Mouse (Mus musculus): ENCODE results near the gene Cd200r3.
A peak's percentile ranks its signal among the peaks of the same experiment; 100 is the strongest.

The Cd200r3 gene

DNA sequence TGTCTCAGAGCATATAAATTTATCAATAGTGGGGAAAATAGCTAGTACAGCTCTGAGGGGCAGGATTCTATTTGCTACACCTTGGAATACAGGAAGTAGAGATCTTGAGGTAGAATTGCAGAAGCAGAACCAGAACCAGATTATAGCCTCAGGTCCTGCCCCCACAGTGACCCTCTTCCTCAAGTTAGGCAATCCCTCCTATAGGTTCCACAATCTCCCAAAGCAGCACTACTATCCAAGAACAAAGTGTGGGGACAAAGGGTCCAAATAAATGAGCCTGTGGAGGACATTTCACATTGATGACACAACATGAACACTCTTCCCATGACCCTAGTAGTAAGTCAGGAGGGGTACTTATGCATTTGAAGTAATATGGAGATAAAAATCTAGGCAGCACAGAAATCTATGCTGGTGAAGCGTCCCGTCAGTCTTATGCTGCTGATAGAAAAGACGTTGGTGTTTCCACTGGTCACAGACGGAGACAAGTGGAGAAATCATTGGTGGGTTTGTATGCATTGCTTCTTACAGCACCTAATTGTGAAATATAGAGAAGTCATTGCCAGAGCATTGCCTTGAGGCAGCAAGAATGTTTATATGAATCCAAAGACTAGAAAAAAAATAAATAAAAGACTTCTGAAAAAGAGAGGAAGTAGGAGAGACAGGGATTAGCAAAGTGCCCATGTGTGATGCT, 45.3 kb downstream of the Cd200r3 start:
- no peak for DNase-seq (ENCODE audit: low spot score)

DNA sequence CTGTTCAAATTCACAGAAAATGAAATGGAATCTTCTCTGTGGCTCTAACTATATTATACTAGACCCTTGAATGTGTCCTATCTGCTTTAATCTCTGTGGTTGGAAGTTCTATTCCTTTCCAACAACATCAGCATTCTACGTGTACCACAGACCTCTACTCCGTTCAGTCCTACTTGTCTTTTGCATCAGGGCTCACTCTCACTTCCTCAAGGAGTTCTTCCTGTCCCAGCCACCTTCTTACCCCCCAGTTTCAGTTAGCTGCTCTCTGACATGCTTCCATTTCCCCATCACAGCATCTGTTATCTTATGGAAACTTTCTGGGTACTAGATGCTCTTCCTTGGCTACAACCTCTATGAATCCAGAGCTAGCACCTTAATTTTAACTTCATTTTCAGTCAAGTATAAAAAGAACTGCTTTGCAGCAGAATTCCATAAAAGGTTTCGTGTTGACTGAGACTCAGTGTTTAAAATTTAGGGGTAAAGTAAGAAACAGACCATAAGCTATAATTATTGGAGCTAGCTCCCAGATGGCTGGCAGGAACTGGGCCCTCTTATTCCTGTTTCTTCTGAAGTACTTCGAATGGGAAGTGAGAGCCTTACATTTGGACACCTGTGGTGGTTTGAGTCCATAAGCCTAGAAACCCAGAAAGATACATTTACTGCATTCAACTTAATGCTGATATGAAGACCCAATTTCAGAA, 50.0 kb downstream of the Cd200r3 start:
- DNase-seq (ENCODE audit: low spot score): no peak

DNA sequence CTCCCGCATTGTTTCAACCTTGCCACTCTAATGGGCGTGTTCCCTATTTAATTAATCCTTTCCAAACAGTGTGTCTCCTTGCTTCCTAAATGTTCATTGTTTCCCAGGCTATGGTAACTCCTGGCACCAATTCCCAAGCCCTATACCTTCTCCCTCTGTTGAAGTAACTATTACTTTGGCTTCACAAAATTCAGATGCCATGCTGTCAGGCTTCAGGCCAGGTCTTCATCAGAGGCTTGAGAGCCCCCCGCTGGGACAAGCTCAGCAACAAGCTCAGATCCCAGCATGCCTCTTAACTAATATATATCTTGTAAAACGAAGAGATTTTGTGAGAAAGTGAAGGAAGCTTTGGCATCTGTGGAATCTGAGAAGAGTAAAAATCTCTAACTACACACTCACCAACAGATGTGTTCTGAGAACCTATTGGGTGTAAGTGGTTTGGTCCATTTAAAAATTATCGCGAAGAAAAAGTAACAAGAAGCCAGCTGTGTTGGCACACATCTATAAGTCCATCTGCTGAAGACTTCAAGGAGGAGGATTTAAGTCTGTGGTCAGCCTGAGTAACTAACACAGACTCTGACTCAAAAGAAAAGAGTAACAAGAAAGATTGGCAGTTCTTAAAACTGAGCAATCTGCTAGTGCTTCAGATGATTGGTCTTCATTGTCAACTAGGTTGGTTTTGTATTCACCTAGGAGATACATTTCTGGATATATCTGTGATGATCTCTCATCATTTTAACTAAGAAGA, 50.9 kb downstream of the Cd200r3 start:
- DNase-seq (ENCODE audit: low spot score): no peak

DNA sequence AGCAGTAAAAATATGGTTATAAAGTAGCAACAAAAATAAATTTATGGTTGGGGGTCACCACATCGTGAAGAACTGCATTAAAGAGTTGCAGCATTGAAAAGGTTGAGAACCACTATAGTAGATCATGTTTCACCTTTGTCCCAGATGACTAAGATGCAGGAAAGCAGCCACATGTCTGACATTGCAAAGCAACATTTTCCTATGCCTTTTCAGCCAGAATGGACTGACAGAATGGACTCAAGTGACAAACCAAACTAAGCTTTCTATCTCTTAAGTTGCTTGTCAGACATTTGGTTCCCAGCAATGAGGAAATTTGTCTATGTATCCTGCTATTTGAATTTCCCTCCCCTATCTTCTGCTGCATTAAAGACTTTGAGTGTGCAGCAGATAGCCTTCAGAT, 51.6 kb downstream of the Cd200r3 start:
- DNase-seq (ENCODE audit: low spot score): no peak

DNA sequence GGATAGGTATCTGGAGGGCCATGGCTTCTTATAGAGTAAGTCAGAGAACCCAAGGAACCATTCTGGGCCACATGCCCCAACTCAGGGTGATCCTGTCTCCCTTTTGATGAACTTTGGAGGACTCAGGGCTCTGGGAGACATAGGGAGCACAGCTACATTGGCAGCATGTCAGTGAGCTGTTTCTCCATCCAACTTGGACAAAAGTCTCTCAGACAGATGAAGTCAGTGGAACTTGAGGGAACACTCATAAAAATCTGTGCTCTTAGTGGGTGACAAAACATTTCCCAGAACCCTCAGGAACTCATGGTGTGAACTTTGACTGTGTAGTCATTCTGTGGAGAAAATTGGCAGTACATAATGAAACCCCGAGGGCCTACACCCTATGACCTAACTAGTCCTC, 53.2 kb downstream of the Cd200r3 start:
- no peak for DNase-seq (ENCODE audit: low spot score)

DNA sequence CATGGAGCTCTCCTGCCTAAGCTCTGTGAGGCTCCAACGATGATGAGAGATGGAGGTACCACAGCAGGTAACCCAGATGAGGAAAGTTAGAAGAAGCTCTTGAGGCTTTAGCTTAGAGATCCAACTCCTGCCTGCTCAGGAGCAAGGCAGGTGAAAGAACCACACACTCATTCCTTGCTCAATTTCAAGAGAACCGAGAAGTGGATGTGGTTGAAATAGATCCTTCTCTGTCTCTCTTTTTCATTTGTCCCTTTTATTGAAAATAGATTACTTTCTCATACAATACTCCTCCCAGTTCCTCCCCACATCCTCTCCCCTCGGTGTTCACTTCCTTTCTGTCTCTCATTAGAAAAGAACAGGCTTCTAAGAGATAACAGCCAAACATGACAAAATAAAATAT, 56.1 kb downstream of the Cd200r3 start:
- DNase-seq (ENCODE audit: low spot score): no peak

DNA sequence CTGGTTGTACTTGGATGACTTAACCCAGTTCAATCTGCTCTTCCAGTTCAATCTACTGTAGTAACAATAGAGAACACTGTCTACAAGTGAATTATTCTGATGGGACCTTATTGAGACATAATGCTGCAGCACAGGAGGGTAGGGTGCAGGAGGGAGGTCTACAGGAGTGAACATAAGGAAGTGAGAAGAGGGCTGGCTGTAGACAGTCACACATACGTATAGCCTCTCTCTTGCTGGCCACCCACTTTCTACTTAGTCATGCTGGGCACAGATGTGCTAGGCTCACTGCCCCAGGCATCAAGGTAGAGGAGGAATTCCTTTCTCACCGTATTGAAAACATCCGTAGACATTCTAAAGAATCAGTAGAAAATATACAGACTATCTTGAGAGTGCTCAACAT, 61.0 kb downstream of the Cd200r3 start:
- DNase-seq (ENCODE audit: low spot score): no peak

DNA sequence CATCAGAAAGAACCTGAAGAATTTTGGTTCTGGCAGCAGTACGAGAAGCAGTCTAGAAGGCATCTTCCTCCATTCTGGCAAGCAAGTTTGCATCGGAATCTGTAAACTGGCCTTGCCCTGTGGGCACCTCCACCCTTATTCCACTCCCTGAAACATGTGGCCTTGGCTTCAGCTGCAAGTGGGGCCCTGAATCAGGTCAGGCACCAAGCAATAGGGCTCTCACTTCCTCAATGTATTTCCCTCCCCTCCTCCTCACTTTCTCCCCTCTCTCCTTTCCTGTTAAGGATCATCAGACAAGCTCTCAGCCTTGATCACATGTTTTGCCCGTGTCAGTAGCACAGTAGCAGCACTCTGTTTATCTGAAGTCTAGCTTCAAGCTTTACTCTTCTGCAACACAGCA, 61.8 kb downstream of the Cd200r3 start:
- no peak for DNase-seq (ENCODE audit: low spot score)

DNA sequence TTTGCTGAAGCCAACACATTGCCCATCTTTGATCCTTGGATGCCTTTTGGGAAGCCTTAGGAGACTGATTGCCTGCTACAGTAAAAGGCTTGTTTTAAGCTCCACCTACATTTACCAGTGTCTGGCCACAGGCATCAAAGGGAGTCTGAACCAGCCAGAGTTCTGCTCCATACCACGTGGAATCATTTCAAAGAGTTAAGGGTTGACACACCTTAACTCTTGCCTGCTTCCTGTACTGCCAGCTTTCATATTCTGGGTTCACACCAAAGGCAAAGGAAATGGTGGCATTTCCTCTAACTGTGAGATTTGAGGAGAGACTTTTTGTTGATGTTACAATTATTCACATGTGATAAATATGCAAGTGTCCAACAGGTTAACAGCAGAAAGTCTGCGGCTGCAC, 63.5 kb downstream of the Cd200r3 start:
- DNase-seq (ENCODE audit: low spot score): no peak

DNA sequence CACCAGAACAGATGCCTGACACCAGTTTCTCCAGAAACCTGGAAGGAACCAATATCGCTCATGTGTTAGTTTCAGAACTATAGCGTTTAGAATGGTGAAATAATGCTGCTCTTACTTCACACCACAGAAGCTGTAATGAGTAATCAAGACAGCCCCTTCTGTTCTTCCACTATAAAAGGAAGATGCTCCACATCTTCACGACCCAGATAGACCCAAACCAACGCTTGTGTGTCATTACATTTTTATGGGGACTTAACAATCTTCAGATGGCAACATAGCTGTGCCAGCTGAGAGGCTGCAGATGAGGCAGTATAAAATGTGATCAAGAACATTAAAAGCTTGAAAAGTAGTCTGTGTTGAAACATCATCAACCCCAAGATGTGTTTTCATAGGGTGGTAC, 64.3 kb downstream of the Cd200r3 start:
- no peak for DNase-seq (ENCODE audit: low spot score)

DNA sequence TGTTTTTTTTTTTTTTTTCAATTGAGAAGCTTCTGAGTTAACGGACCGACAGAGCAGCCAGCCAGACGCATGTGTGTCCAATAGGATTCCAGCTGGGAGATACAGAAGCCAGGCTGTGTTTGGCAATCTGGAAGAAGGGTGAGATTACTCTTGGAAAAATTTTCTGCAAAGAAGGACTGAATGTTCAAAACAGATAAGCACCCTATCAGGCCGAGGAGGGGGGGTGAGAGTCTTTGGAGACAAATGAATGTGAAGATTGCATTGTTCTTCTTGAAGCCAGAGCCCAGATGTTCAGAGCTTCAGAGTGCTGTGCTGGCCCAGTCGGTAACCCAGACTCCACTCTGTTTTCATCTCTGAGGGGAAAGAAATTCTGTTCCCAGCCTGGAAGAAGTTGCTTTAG, 66.2 kb downstream of the Cd200r3 start:
- no peak for DNase-seq (ENCODE audit: low spot score)

DNA sequence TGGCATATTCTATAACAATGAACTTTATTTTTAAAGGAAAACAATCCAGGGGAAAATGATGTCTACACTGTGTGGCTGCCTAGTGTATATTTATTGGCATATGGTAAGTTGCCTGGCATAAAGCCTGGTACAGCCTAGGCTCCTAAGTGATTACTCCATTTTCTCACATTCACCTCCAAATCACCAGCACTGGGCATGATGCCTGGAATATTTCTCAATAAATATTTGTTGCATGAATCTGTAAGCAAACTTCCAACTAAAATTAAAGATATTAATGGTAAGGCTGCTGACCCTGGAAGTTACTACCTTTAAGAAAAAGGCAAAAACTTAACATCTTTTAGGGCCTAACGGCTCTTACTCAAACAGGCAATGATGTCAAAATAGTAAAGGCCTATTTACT, 72.1 kb downstream of the Cd200r3 start:
- peak; percentile 11 for DNase-seq (ENCODE audit: low spot score)

DNA sequence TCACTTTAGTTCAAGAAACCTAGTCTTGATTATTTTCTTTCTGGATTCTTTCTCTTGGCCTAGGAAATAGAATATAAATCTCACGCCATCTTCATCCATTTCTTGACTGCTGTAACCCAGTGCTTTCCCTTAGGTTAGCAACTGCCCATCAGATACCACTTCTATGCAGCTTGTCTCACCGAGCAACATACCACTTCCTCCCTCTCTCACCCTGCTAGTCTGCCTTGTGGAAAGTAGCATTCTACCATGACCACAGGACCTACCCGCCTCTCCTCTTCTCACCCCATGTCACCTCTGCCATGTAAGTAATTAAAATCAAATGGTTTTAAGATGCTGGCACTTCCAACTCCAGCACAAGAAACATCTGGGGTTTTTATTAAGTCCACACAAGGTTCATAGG, 73.0 kb downstream of the Cd200r3 start:
- DNase-seq (ENCODE audit: low spot score): no peak

DNA sequence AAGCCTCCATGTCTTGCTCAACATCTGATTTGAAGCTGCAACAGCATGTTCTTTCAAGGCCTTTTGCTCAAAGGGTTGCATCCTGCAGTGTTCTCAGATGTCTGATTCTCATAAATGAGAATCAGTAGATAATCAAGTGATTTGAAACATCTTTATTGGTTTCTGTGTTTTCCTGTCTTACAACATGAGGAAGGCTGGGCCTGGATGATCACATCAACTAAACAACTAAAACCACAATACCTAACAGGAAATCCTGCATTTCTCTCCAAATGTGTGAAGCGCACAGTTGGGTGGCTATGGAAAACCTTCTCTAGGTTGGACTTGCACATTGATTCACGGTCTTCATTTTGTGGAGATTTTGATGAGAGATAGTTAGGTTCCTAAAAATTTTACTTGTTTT, 75.4 kb downstream of the Cd200r3 start:
- no peak for DNase-seq (ENCODE audit: low spot score)

DNA sequence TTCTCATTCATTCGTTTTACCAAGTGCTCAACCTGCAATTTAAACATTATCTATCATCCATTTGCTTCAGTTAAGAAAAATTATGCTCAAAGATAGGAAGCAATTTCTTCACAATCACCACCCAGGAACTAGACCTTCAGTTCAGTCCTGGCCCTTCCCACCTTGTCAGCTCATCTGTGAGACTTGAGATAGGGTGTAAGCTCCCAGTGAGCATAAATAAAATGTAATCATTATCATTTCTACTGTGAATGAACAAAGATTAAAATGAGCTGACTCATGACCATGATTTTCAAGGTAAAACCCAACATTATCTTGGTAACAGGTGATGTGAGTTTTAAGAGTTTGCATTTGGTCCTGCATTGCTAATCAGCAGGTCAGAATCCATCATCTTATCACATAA, 76.6 kb downstream of the Cd200r3 start:
- DNase-seq (ENCODE audit: low spot score): no peak

DNA sequence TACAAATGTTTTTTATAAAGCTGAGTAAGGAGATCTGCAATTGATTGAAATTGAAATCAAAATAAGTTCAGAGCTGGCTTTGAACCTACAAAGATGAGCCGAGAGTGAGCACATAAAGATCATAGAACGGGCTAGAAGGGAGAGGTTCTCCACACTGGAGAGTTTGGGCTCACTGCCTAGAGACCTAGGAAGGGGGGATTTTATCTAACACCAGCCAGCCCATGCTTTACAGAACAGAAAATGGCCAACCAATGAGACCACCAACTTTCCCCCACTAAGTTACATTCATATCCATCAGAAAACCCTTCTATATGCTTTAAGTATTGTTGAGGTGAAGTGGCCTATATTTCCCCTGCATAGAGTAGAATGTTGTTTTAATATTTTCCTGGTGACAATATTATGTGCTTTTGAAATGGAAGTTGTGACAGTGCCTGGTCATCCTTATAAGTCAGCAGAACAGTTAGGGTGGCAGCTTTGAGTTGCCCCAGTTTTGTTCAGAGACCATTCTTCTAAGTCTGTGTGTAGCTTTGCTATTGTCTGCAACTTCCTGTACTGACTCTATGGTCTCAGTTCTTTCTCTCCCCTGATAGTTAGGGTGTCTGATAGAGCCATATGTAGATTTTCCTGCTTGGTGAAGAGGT, 77.3 kb downstream of the Cd200r3 start:
- no peak for DNase-seq (ENCODE audit: low spot score)

DNA sequence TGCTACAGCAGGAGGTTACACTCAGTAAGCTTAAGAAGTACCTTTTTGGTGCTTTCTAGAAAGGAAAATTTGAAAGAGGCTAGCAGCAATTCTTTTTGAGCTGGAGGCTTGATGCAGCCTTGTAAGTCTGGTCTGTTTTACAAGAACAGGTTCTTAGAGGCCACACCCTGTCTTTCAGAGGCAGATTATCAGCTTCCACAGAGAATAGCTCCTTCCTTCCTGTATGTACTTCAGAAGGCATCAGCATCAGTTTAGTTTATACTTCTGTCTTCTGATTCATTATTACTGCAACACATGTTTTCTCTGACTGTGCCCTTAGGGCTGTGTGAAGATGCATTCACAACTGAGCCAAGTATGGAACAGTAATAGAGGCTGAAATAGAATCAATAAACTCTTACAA, 78.0 kb downstream of the Cd200r3 start:
- DNase-seq (ENCODE audit: low spot score): no peak

DNA sequence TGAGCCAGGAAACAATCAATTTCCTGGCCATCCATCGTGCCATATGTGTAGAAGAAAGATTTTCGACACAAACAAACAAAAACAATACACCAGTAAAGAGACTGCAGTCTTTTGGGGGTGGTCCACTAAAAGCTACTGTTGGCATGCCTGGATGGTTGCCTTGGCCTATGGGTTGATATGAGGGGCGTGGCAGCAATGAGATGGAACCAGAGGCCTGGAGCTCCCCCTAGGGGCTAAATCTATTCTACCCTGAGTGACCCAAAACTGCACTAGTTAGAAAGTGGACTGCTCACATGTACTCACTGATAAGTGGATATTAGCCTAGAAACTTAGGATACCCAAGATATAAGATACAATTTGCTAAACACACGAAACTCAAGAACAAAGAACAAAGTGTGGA, 80.4 kb downstream of the Cd200r3 start:
- DNase-seq (ENCODE audit: low spot score): peak; percentile 80

DNA sequence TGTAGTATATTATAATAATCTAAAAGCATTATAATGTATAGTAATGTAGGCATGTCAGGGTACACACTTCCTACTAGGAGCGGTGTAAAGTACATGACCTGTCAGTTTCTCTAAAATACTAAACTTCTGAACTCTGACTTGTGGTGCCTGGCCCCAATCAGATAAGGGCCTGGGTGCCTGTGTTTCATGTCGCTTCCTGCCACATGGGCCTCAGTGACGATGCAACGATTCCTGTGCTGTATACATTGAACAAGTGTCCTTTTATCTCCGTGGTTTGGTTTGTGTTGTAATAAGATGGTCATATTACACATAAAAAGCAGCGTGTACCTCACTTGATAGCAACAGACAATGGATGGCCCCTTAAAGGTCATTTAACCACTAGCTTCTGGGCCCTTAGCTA, 81.8 kb downstream of the Cd200r3 start:
- DNase-seq (ENCODE audit: low spot score): no peak

DNA sequence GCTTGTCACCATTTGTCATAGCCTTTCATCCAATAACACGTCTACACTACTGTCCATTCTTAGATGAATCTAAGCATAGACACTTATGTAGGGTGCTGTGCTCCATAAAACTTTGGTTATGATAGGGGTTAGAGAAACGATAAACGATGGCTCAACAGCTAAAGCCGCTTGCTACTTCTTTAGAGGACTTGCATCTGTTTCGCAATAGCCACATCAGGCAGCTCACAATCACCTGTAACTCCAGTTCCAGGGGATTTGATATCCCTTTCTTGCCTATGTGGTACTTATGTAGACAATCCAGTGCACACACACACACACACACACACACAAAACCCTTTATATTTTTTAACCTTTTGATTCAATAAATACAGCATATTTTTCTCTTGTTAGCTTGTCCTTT, 85.6 kb downstream of the Cd200r3 start:
- DNase-seq (ENCODE audit: low spot score): no peak

DNA sequence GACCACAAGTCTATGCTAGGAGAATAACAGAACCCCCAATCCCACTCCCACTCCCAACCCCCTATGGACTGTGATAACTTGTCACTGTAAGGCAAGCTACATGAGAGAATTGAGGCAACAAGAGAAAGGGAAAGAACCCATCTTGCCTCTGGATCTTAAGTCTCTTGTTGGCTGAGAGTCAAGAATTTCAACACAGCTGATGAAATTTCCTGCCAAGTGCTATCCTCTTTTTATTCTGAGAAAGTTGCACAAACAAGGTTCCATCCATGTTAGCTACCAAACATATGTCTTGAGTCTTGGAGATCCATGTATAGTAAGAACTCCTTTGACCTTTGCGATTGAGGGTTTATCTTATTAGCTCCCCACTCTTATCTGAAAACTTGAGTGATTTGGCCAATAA, 86.0 kb downstream of the Cd200r3 start:
- DNase-seq (ENCODE audit: low spot score): no peak

DNA sequence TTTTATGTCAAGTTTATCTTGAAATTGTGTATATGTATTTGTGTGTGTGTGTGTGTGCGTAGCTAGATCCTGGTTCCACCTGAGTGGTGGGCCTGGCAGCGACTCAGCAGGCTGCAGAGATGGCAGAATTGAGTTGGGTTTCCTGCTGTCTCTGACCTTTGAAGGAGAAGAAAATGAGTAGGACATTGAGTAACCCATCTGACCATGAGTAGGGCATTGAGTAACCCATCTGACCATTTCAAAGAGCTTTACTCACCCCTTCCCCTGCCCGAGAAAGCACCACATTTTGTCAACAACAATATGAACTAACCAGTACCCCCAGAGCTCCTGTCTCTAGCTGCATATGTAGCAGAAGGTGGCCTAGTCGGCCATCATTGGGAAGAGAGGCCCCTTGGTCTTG, 86.6 kb downstream of the Cd200r3 start:
- no peak for DNase-seq (ENCODE audit: low spot score)

DNA sequence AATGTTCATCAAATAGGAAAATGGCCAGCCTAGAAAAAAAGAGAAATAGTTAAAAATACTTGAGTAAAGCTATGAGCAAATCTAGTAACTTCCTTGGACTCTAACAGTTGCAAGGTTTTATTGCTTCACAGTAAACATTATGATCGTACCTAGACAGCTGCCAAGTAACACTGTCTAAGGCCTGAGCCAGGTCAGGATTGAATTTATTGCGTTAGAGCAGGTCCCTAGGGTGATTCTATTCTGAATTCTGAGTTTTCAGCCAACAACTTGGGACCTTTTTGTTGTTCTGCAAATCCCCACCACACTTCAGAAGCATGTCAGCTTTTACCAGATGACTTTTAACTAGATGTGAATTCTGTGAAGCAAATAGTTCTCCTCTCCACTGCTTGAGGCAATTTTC, 87.3 kb downstream of the Cd200r3 start:
- no peak for DNase-seq (ENCODE audit: low spot score)

Data from layer of hippocampus, adult 11-12 months (tissue).